In the genomic region with DNA sequence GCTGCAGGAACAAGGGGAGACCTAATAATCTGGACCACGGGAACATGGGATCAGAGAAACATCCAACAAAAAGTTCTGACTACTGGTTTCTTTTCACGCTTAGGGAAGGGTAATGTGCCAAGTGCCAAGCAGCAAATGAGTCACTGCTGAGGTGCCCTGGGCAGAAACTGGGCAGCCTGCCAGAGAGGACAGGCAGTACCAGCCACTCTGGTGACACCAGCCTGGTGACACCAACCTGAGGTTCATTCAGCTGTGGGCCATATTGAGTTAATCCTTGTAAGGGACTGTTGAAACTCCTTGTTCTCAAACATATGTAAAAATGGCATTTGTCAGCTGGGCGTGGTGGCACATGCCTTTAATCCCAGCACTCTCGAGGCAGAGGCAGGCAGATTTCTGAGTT, we compare ENCODE assay signal across 9 mouse cellular contexts. TPM values are rescaled to one million over a fixed set of nuclear protein-coding genes. Genes with fewer than 3 reads are reported as not detected.
DNase-seq lines count a peak whose midpoint lies in the region; ATAC-seq and TF ChIP-seq lines count a peak whose summit lies in the region.
"Had no signal": no experiment of that assay in that cellular context is flagged by ENCODE, and none has a peak within 500 bp of the region (broad histone marks: within the 10 kb centered on the region; RNA-seq: fewer than 3 reads in every experiment).

No protein-coding gene starts in this region.

- TF ChIP-seq CTCF in E14TG2a.4 (conservative IDR thresholded peaks at IDR 0.05; ENCODE audit: low read length): no peak

- peak; percentile 32 for ATAC-seq in granulocyte monocyte progenitor cell, adult 5-6 weeks (replicated peaks; ENCODE audit: poor library complexity, severe bottlenecking)

- intact Hi-C loops in left cerebral cortex, postnatal 14 days (cut with DNase I): loop anchor here (5.0 kb wide), 2 partner anchors 58 to 82 kb away; a partner anchor contains a TSS

- DNase-seq in cerebellum, postnatal 10 days: peak; percentile 33 to 37
- DNase-seq in cerebellum, adult 11 months: no peak
- DNase-seq in lung, postnatal 10 days: peak; percentile 36
- DNase-seq in B cell, adult 2 months: no peak
- no peak for DNase-seq in left cerebral cortex, postnatal 14 days (ENCODE audit: low spot score in 2 of 2)
- DNase-seq in layer of hippocampus, adult 9-10 months (ENCODE audit: low spot score): no peak

- H3K4me3 ChIP-seq in E14TG2a.4 (replicated peaks; ENCODE audit: low read length): peak overlapping the region; percentile 99

- no peaks in the 10 kb centered on the region for H3K9me3 ChIP-seq in E14TG2a.4 (ENCODE audit: low read length)
- H3K9me3 ChIP-seq: G1E had no signal

- H3K4me1 ChIP-seq in E14TG2a.4 (replicated peaks; ENCODE audit: low read depth, low read length): peaks cover 59% of the 10 kb centered on the region

- H3K36me3 ChIP-seq in E14TG2a.4 (ENCODE audit: insufficient read depth, low read length): peaks cover 51% of the 10 kb centered on the region

- H3K27me3 ChIP-seq in E14TG2a.4 (ENCODE audit: insufficient read depth, low read length): no peaks in the 10 kb centered on the region

RNA-seq across cellular contexts. Expression of a gene that starts 1.2 kb away (rescaled TPM):
- total RNA-seq in granulocyte monocyte progenitor cell, adult 5-6 weeks (2014; fragmentation: Nextera tagmentation): 58.8 and 68.9 TPM in 2 replicates
- 46.8 and 53.3 TPM in 2 replicates for total RNA-seq in granulocyte monocyte progenitor cell, adult 5-6 weeks (2017)
- 10 to 100 TPM; 13.8 to 14.0 TPM for total RNA-seq in left cerebral cortex, postnatal 14 days (2021)

RNA-seq across cellular contexts. Expression of a gene that starts 25.2 kb away (rescaled TPM):
- total RNA-seq in granulocyte monocyte progenitor cell, adult 5-6 weeks (2014; fragmentation: Nextera tagmentation): 29.7 and 36.3 TPM in 2 replicates
- total RNA-seq in granulocyte monocyte progenitor cell, adult 5-6 weeks (2017): 37.8 and 54.9 TPM in 2 replicates
- total RNA-seq in left cerebral cortex, postnatal 14 days (2021): 10 to 100 TPM; 20.1 to 22.1 TPM

RNA-seq across cellular contexts. Expression of a gene that starts 51.4 kb away (rescaled TPM):
- total RNA-seq in granulocyte monocyte progenitor cell, adult 5-6 weeks (2014; fragmentation: Nextera tagmentation): 3.2 TPM in 1 of 2 replicates, not detected in the other
- not detected in 2 replicates for total RNA-seq in granulocyte monocyte progenitor cell, adult 5-6 weeks (2017)
- total RNA-seq in left cerebral cortex, postnatal 14 days (2021): 1 to 10 TPM in 1 of 2 experiments, under 1 TPM in 1; 0.61 to 1.3 TPM
- total RNA-seq: G1E had no signal

Comparison
In these comparisons a context has a peak if more than half of its experiments do, and no peak if none do; other contexts are left out.
1. DNase-seq: peak in cerebellum, postnatal 10 days (2 of 2) and lung, postnatal 10 days (single experiment); none in cerebellum, adult 11 months (single experiment), B cell, adult 2 months (0 of 2), left cerebral cortex, postnatal 14 days (0 of 2) and layer of hippocampus, adult 9-10 months (single experiment).